Mouse (Mus musculus) E14TG2a.4 (cell line): ENCODE results near the gene Cemip.
"Not testable (repeated sequence)": the region's sequence is repeated elsewhere in the genome, so short reads cannot be mapped to it uniquely, and the experiment has no call there.

ENCODE experiments used
- H3K27me3 ChIP-seq: 2 replicates; pipeline ENCODE4 v1.6.1; 2014; ENCODE audit warnings: low read length, control low read depth; ENCODE audit not compliant: insufficient read depth
- H3K36me3 ChIP-seq: 2 replicates; pipeline ENCODE4 v1.6.1; 2014; ENCODE audit warnings: low read length, control low read depth; ENCODE audit not compliant: insufficient read depth
- H3K4me1 ChIP-seq: replicated peaks from 2 replicates; pipeline ENCODE4 v1.6.1; 2014; ENCODE audit warnings: low read depth, low read length, control low read depth
- H3K4me3 ChIP-seq: replicated peaks from 2 replicates; pipeline ENCODE4 v1.5.1; 2014; ENCODE audit warnings: mild to moderate bottlenecking, low read length
- H3K9me3 ChIP-seq: 2 replicates; pipeline ENCODE4 v1.6.1; 2014; ENCODE audit warnings: low read length, control low read depth
- CTCF ChIP-seq: conservative IDR thresholded peaks from 2 replicates; pipeline ENCODE4 v1.5.1; 2014; ENCODE audit warnings: low read length
- NANOG ChIP-seq: IDR thresholded peaks from 2 replicates; pipeline ENCODE4 v1.6.1; 2014; ENCODE audit warnings: borderline replicate concordance, low read length, mixed read lengths
- POU5F1 ChIP-seq: IDR thresholded peaks from 2 replicates; pipeline ENCODE4 v1.6.1; 2014; ENCODE audit warnings: low read length, borderline replicate concordance

The Cemip gene

DNA sequence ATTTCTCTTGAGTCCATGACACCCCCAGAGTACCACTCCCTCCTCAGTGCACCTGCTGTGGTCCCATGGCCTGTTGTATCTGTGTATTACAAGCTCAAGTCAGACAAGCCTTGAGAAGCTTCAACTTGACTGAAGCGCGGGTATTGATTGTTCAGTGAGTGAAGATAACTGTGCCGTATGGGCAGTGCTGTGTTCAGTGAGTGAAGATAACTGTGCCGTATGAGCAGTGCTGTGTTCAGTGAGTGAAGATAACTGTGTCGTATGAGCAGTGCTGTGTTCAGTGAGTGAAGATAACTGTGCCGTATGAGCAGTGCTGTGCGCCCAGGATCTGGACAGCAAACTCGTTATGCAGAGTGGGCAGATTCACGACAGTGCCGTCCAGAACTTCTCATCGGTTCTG, 188.0 kb downstream of the Cemip start:
- Histone ChIP-seq H3K9me3 (no peaks in the 10 kb centered on the region), H3K4me3 (no peak overlapping the region), H3K27me3 (no peaks in the 10 kb centered on the region), H3K36me3 (peaks cover 78% of the 10 kb centered on the region), H3K4me1 (peaks cover 79% of the 10 kb centered on the region)
- TF ChIP-seq NANOG (no peak), POU5F1 (no peak), CTCF (no peak)

DNA sequence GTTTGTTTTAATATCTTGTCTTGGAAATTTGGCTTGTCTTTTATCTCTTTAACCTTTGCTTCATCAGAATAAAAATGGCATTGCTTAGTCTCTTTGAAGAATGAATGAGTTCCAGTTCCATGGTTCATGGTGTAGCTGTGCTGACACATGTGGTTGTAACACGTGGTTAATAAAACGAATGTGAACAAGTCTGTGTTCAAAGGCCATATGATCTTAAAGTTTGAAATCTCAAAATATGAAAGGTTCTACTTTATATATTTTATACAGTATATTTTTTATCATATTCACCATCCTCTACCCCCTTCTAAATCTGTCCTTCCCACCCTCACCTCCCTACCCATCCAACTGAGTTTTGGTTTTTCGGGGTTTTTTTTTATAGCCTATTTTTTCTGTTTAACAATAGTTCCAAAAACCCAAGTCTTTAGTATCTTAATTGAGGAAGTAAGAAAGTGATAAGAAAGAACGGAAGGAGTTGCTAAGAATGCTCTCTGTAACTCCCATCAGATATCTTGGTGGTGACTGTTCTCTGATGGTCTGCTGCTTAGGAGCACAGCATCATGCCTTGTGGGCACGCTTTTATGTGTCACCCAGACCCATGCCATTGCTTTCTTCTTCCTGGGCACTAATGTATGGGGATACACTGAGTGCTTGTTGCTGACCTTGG, 190.1 kb downstream of the Cemip start:
- Histone ChIP-seq H3K27me3 (no peaks in the 10 kb centered on the region), H3K36me3 (peaks cover 78% of the 10 kb centered on the region), H3K4me3 (no peak overlapping the region), H3K4me1 (peaks cover 67% of the 10 kb centered on the region), H3K9me3 (no peaks in the 10 kb centered on the region)
- TF ChIP-seq CTCF, result no peak
- TF ChIP-seq NANOG, result no peak
- TF ChIP-seq POU5F1, result no peak

DNA sequence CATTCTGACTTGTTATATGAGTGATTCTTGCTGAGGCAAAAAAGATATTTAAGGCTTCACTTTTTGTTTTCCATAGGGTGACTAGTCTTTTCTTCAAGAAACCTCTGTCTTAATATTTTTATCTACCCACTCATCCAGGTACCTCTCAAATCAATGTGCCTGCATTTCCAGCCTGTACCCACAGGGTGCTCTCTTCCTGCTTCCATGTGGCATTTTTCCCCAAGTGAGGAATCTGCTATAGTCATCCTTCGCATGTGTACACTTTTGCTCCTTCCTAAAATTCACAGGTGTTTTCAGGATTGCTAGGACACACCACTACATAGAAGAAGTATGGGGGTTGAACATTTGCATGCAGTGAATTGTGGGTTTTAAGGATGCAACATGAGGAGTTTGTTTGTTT, 192.0 kb downstream of the Cemip start:
- Histone ChIP-seq H3K4me1 (peaks cover 67% of the 10 kb centered on the region), H3K9me3 (no peaks in the 10 kb centered on the region)
- no peak for TF ChIP-seq NANOG
- TF ChIP-seq CTCF, result 0 out of 2 replicates have a peak, but pooled peaks have one; percentile 16
- TF ChIP-seq POU5F1, result no peak

DNA sequence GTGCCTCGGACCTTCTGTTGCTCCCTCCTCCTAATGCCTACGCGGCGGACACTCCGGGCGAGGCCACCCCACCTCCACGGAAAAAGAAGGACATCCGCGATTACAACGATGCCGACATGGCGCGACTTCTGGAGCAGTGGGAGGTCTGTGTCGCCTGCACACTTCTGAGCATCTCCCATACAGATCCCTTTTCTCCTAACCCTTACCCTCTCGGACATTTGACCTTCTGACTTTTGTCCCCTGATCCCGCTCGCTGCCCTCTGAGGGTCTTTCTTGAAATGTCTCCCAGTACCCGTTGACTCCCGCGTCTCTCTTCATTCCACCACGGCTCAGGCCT, 194.0 kb downstream of the Cemip start:
- Histone ChIP-seq H3K4me1 (peaks cover 52% of the 10 kb centered on the region), H3K36me3 (peaks cover 40% of the 10 kb centered on the region)
- TF ChIP-seq NANOG (no peak), CTCF (no peak), POU5F1 (no peak)

More for the DNA sequence above, 192.0 kb downstream of the Cemip start:
- Histone ChIP-seq H3K36me3 (peaks cover 61% of the 10 kb centered on the region), H3K4me3 (no peak overlapping the region), H3K27me3 (no peaks in the 10 kb centered on the region)

DNA sequence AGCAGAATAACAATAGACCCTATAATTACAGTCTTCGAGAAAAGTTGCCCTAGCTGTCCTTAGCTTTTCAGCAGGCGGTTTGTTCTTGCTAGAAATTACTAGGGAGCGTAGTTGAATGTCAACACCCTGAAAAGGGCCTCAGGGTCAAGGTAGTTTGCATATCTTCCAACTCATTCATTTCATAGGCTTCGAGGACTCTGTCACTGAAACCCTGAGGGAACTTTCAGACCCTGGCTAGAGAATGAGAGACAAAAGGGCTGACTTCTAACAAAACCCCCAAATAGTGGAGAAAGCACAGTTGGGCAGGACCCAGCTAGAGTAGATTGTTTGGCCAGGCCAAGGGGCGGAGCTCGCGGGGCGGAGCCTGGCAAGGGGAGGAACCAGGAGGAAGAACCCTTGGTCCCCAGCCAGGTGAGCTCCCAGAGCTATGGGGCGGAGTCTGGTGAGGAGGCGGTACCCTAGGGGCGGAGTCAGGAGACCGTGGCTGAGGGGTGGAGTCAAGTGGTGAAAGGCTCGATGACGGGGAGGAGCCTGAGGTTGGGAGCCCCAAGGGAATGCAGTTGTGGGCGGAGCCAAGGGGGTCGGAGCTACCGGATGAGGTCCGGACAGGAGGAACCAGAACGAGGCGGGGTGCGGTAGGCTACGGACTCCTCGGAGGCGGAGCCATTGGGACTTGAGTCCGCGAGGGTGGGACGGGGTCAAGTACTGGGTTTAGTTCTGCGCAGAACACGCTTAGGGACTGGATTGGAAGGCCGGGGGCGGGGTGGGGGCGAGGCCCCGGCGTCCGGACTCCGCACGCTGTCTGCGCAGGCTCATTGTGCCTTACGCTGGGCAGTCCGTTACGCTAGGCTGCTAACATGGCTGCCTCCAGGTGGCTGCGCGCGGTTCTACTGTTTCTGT, 194.6 kb downstream of the Cemip start:
- no peaks in the 10 kb centered on the region for H3K9me3 ChIP-seq

More for the DNA sequence above, 194.0 kb downstream of the Cemip start:
- Histone ChIP-seq H3K27me3 (no peaks in the 10 kb centered on the region), H3K4me3 (peak overlapping the region; percentile 97), H3K9me3 (no peaks in the 10 kb centered on the region)

DNA sequence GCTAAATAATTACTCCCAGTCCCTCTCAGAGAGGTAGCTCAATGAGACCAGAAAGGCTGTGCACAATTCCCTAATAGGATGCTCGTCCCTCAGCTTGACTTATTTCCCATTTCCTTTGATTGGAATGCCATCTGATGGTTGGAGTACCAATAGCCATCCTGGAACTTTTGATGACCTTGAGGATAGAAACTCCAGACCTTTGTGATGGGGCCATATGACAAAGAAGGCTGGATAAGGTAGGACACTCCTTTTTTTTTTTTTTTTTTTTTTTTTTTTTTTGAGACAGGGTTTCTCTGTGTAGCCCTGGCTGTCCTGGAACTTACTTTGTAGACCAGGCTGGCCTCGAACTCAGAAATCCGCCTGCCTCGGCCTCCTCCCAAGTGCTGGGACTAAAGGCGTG, 196.4 kb downstream of the Cemip start:
- not testable (repeated sequence) for H3K4me3 ChIP-seq, H3K27me3 ChIP-seq, H3K9me3 ChIP-seq
- peaks cover 60% of the 10 kb centered on the region for H3K4me1 ChIP-seq
- peaks cover 18% of the 10 kb centered on the region for H3K36me3 ChIP-seq

More for the DNA sequence above, 194.6 kb downstream of the Cemip start:
- Histone ChIP-seq H3K4me1 (peaks cover 50% of the 10 kb centered on the region), H3K4me3 (peak overlapping the region; percentile 97), H3K36me3 (peaks cover 35% of the 10 kb centered on the region), H3K27me3 (no peaks in the 10 kb centered on the region)
- no peak for TF ChIP-seq NANOG
- TF ChIP-seq POU5F1, result no peak
- TF ChIP-seq CTCF, result no peak

DNA sequence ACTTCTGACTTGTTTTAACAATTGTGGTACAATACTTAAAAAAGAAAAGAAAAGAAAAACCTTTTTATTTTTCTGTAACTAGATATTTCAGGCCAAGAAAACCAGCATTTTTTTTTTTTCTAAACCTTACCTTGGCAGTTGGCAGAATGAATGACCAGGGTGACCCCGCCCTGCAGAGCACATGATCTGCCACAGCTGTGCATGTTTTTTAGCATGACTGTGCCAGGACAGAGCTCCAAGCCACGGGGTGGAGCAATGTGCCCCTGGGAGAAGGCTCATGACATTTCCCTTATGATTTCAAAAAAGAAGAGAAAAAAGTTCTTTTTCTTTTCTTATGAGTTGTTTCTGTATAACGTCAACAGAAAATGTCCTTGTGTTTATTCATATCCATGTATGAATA, 196.9 kb downstream of the Cemip start:
- TF ChIP-seq NANOG (no peak), CTCF (no peak), POU5F1 (no peak)
- H3K4me1 ChIP-seq, result peaks cover 59% of the 10 kb centered on the region
- peaks cover 12% of the 10 kb centered on the region for H3K36me3 ChIP-seq
- no peaks in the 10 kb centered on the region for H3K27me3 ChIP-seq
- no peaks in the 10 kb centered on the region for H3K9me3 ChIP-seq
- no peak overlapping the region for H3K4me3 ChIP-seq

DNA sequence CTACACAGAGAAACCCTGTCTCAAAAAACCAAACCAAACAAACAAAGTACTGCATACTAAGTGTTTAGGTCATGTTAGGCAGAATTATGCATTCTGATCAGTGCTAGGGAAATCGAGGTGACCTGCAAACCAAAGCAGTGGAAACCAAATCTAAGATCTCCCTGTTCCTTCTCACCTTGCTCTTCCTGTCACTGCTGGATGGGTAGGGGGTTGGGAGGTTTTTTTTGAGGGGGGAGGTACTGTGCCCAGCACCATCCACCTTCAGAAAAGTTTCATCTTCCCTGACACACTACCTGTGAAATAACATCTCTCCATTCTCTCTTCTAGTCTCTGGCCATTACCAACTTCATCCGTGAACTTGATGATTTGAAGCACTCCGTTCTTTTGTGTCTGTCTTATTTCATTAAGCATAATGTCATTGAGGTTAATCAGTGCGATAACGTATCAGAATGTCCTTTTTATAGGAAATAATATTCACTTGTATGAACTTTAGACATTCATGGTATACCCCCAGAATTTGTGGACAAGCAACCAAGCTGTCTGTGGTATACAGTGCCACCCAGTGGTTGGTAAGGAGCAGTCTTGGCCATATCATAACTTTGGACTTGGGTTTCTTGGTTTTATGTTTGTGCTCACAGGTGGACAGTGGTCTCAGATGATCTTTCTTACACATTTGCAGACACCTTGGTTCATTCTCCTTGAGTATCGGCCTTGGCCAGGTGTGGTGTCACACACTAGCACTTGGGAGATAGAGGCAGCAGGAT, 199.8 kb downstream of the Cemip start:
- Histone ChIP-seq H3K4me3 (no peak overlapping the region), H3K9me3 (no peaks in the 10 kb centered on the region), H3K4me1 (peaks cover 57% of the 10 kb centered on the region), H3K27me3 (no peaks in the 10 kb centered on the region), H3K36me3 (peaks cover 13% of the 10 kb centered on the region)
- TF ChIP-seq CTCF, result peak; percentile 61
- TF ChIP-seq NANOG, result no peak
- no peak for TF ChIP-seq POU5F1
